Mouse (Mus musculus): Measurements from ENCODE around the gene Stag2.

GRCm38 (mm10) chrX:42107137-42107536 is 42.0 kb upstream of the Stag2 start:
- TF ChIP-seq CTCF (IDR thresholded peaks at IDR 0.05; ENCODE audit: low read depth, low read length) (no peak), POLR2A (IDR thresholded peaks at IDR 0.05; ENCODE audit: insufficient read depth, low read length) (no peak), EP300 (IDR thresholded peaks at IDR 0.05; ENCODE audit: insufficient read depth, low read depth, low read length) (no peak)

Data from ES-Bruce4 (cell line).